Mouse (Mus musculus) testis, postnatal 14 days (tissue): ENCODE results near the gene Fam13c.

ENCODE experiments used
- DNase-seq: peaks from one replicate; pipeline ENCODE4 v3.0.0; 2021; ENCODE audit warnings: low spot score

The Fam13c gene

GRCm38 (mm10) chr10:70520143-70521131 is 80.2 kb downstream of the Fam13c start:
- no peak for DNase-seq

GRCm38 (mm10) chr10:70521379-70521778 is 81.1 kb downstream of the Fam13c start:
- no peak for DNase-seq

GRCm38 (mm10) chr10:70530185-70530823 is 90.0 kb downstream of the Fam13c start:
- no peak for DNase-seq

GRCm38 (mm10) chr10:70532249-70532648 is 92.0 kb downstream of the Fam13c start:
- DNase-seq = no peak

- no peak for DNase-seq
Measured at GRCm38 (mm10) chr10:70533301-70533781, 93.1 kb downstream of the Fam13c start.

GRCm38 (mm10) chr10:70533986-70534385 is 93.7 kb downstream of the Fam13c start:
- DNase-seq = no peak

- DNase-seq = no peak
Measured at GRCm38 (mm10) chr10:70534571-70534970, 94.3 kb downstream of the Fam13c start.

GRCm38 (mm10) chr10:70535401-70535800 is 95.1 kb downstream of the Fam13c start:
- DNase-seq = no peak

- DNase-seq = peak; percentile 26
Measured at GRCm38 (mm10) chr10:70537694-70538093, 97.4 kb downstream of the Fam13c start.

GRCm38 (mm10) chr10:70539251-70539650 is 99.0 kb downstream of the Fam13c start:
- DNase-seq = no peak

- DNase-seq = no peak
Measured at GRCm38 (mm10) chr10:70540456-70541195, 100.3 kb downstream of the Fam13c start.

GRCm38 (mm10) chr10:70542857-70543256 is 102.6 kb downstream of the Fam13c start:
- DNase-seq = no peak

GRCm38 (mm10) chr10:70552531-70552930 is 112.2 kb downstream of the Fam13c start:
- DNase-seq = peak; percentile 15

- no peak for DNase-seq
Measured at GRCm38 (mm10) chr10:70563636-70564035, 123.4 kb downstream of the Fam13c start.

GRCm38 (mm10) chr10:70581556-70582211 is 141.4 kb downstream of the Fam13c start:
- DNase-seq = no peak

GRCm38 (mm10) chr10:70584171-70584570 is 143.9 kb downstream of the Fam13c start:
- no peak for DNase-seq

- no peak for DNase-seq
Measured at GRCm38 (mm10) chr10:70586876-70587405, 146.7 kb downstream of the Fam13c start.

- DNase-seq = peak; percentile 6
Measured at GRCm38 (mm10) chr10:70594007-70594406, 153.7 kb downstream of the Fam13c start.

- no peak for DNase-seq
Measured at GRCm38 (mm10) chr10:70598081-70598515, 157.8 kb downstream of the Fam13c start.

GRCm38 (mm10) chr10:70598516-70599125 is 158.3 kb downstream of the Fam13c start:
- no peak for DNase-seq
